Mouse (Mus musculus) ES-E14 (cell line): ENCODE measurements around the gene Cfap73. TPM values are rescaled to one million over a fixed set of nuclear protein-coding genes. Genes with fewer than 3 reads are reported as not detected.
A peak's percentile ranks its signal among the peaks of the same experiment; 100 is the strongest.

Experiments used
- DNase-seq: peaks from one replicate; pipeline ENCODE4 v3.0.0-alpha.2; 2013; ENCODE audit warnings: low read depth, low spot score
- H3K27ac ChIP-seq: 2 replicates; pipeline ENCODE4 v1.5.1; 2012; ENCODE audit warnings: low read depth, mild to moderate bottlenecking, low read length, moderate library complexity, mixed read lengths; ENCODE audit not compliant: poor library complexity, insufficient read depth, severe bottlenecking
- H3K36me3 ChIP-seq: 2 replicates; pipeline ENCODE4 v1.6.1; 2012; ENCODE audit warnings: mild to moderate bottlenecking, low read length, moderate library complexity, mixed read lengths; ENCODE audit not compliant: control insufficient read depth, poor library complexity, insufficient read depth, severe bottlenecking
- H3K4me1 ChIP-seq, 2 experiments: fragments of 150-350 bp in 1 of 2; sonication (generic) in 1 of 2; 2 replicates each; pipeline ENCODE4 v1.6.1; 2012; ENCODE audit warnings: low read length in 2 of 2, mild to moderate bottlenecking in 1 of 2, mixed read lengths in 1 of 2; ENCODE audit not compliant: control insufficient read depth in 2 of 2, insufficient read depth in 2 of 2, poor library complexity in 1 of 2
- H3K4me3 ChIP-seq, 2 experiments: fragments of 150-350 bp in 1 of 2; sonication (generic) in 1 of 2; 2 replicates each; pipeline ENCODE4 v1.5.1; 2012; ENCODE audit warnings: low read length in 2 of 2, low read depth in 1 of 2, mild to moderate bottlenecking in 1 of 2, mixed read lengths in 1 of 2; ENCODE audit not compliant: insufficient read depth in 1 of 2, poor library complexity in 1 of 2, severe bottlenecking in 1 of 2
- H3K9ac ChIP-seq: 2 replicates; pipeline ENCODE4 v1.6.1; 2012; ENCODE audit warnings: low read depth, mild to moderate bottlenecking, low read length, mixed read lengths; ENCODE audit not compliant: poor library complexity, insufficient read depth, severe bottlenecking
- H3K9me3 ChIP-seq: fragments of 150-350 bp; sonication (generic); 2 replicates; pipeline ENCODE4 v1.6.1; 2012; ENCODE audit warnings: low read depth, mild to moderate bottlenecking, low read length; ENCODE audit not compliant: control insufficient read depth, insufficient read depth
- CHD2 ChIP-seq: IDR thresholded peaks from 2 replicates; pipeline ENCODE4 v1.6.1; 2014; ENCODE audit warnings: mild to moderate bottlenecking, low read depth, low read length, inconsistent platforms
- HCFC1 ChIP-seq: IDR thresholded peaks from 2 replicates; pipeline ENCODE4 v1.6.1; 2012; ENCODE audit warnings: low read length, inconsistent platforms, borderline replicate concordance; ENCODE audit not compliant: insufficient read depth
- MAFK ChIP-seq: IDR thresholded peaks from 2 replicates; pipeline ENCODE4 v1.6.1; 2014; ENCODE audit warnings: mild to moderate bottlenecking, low read depth, low read length, inconsistent platforms; ENCODE audit not compliant: insufficient read depth
- ZC3H11A ChIP-seq: IDR thresholded peaks from 2 replicates; pipeline ENCODE4 v1.6.1; 2012; ENCODE audit warnings: low read depth, mild to moderate bottlenecking, inconsistent platforms, low read length, borderline replicate concordance
- ZNF384 ChIP-seq: IDR thresholded peaks from 2 replicates; pipeline ENCODE4 v1.6.1; 2012; ENCODE audit warnings: low read depth, low read length, inconsistent platforms
- in situ Hi-C, 2 experiments: fragments of 600-800 bp; cut with MboI; formaldehyde crosslinking; loops; one replicate each; pipeline ENCODE4 v1.15.1; 2025; ENCODE audit warnings: low sequenced_read_pairs in 2 of 2, inconsistent platforms in 1 of 2; ENCODE audit not compliant: unreplicated experiment in 2 of 2
- total RNA-seq: library from RNA; depleted of rRNA; stranded (reverse); fragments of 300-350 nt; gene quantifications from 2 replicates; pipeline ENCODE4 v1.2.3, GENCODE M21; 2012

Gene Cfap73
- total RNA-seq, 1 experiment: not detected

DNA sequence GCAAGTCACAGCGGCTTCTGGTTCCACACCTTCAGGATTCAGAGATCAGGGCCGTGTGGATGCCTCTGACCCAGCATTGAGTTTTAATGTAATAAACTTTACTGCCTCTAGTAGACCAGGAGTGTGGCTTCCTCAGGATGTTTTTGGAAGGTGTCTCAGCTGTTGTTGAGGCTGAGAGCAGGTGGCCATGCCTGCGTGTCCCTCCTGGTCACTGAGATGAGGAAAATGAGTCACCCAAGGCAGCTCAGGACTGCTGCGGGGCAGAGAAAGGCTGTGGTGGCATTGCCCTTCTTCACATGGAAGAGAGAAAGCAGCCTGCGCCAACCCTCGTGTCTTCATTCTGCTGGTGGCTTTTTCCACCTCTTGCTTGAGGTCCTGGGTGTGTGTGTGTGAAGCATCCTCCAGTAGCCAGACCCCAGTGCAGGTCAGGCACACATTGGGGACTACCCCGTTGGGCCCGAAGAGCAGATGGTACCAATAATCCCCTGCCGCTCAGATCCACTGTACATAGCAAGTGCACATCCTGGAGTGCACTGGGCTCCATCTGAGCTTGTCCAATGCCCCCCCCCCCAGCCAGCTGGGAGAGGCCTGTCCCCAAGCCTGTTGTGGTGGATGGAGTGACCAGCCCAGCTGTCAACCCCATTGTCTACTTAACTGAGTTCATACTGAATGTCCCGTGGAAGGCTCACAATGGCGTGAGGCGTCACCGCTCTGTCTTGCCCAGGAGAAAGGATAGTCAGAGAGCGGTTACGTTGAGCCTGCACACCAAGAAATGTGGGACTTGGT, 6.3 kb downstream of the Cfap73 start:
- H3K27ac ChIP-seq: no peak overlapping the region
- H3K4me3 ChIP-seq: no peak overlapping the region
- H3K36me3 ChIP-seq: peaks cover 47% of the 10 kb centered on the region
- no peaks in the 10 kb centered on the region for H3K9me3 ChIP-seq
- H3K4me1 ChIP-seq: peaks cover 2 to 5% of the 10 kb centered on the region in 2 experiments; a peak in 2 of 4 replicates
- no peak overlapping the region for H3K9ac ChIP-seq
- no peak for DNase-seq
- in situ Hi-C loops: loop anchor here in 1 of 2 experiments (10.0 kb wide), 1 partner anchor 107 kb away; no protein-coding TSS in a partner anchor
- no peak for TF ChIP-seq CHD2
- no peak for TF ChIP-seq ZC3H11A
- no peak for TF ChIP-seq ZNF384
- TF ChIP-seq MAFK: no peak
- no peak for TF ChIP-seq HCFC1

DNA sequence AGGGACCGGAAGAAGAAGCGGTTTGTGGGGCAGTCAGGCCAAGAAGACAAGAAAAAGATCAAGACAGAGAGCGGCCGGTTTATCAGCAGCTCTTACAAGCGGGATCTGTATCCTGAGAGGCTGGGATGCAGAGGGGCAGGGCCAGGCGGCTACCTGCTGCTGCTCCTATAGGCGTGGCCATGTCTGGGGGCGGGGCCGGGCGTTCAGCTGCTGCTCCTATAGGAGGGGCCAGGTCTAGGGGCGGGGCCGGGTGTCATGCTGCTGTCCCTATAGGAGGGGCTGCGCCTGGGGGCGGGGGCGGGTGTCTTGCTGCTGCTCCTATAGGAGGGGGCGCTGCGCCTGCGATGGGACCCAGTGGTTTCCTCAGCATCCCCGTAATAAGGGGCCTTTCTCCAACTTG, 7.6 kb downstream of the Cfap73 start:
- H3K9ac ChIP-seq: no peak overlapping the region
- no peaks in the 10 kb centered on the region for H3K9me3 ChIP-seq
- DNase-seq: peak; percentile 95
- H3K4me1 ChIP-seq: peaks cover 5 to 11% of the 10 kb centered on the region in 2 experiments; a peak in 2 of 4 replicates
- TF ChIP-seq ZC3H11A: no peak
- no peak for TF ChIP-seq MAFK
- TF ChIP-seq ZNF384: no peak
- TF ChIP-seq CHD2: no peak
- no peak for TF ChIP-seq HCFC1
- H3K4me3 ChIP-seq: no peak overlapping the region; a peak in 1 of 4 replicates
- peaks cover 58% of the 10 kb centered on the region for H3K36me3 ChIP-seq
- no peak overlapping the region for H3K27ac ChIP-seq
- in situ Hi-C loops: loop anchor here in 1 of 2 experiments (10.0 kb wide), 1 partner anchor 108 kb away; no protein-coding TSS in a partner anchor

DNA sequence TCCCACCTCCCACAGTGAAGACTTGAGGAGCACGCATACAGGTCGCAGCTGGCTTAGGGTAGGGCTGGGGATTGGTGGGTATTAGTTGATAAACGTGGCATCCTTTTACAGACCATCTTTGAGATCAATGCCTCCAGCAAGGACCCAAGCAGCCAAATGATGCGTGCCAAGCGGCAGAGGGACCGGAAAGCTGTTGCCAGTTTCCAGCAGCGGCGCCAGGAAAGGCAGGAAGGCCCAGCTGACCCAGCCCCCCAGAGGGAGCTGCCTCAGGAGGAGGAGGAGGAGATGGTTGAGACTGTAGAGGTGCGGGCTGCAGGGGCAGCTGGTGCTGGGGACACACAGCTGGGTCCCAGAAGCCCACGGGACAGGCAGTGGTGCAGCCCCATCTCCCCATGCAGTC, 9.6 kb downstream of the Cfap73 start:
- Histone ChIP-seq H3K9me3 (no peaks in the 10 kb centered on the region), H3K4me1 (peaks cover 5 to 24% of the 10 kb centered on the region in 2 experiments; a peak in 2 of 4 replicates), H3K27ac (no peak overlapping the region), H3K36me3 (peaks cover 77% of the 10 kb centered on the region), H3K9ac (no peak overlapping the region), H3K4me3 (no peak overlapping the region)
- DNase-seq: no peak
- in situ Hi-C loops: loop anchor here in 1 of 2 experiments (10.0 kb wide), 1 partner anchor 110 kb away; no protein-coding TSS in a partner anchor
- no peak for TF ChIP-seq HCFC1
- no peak for TF ChIP-seq ZC3H11A

DNA sequence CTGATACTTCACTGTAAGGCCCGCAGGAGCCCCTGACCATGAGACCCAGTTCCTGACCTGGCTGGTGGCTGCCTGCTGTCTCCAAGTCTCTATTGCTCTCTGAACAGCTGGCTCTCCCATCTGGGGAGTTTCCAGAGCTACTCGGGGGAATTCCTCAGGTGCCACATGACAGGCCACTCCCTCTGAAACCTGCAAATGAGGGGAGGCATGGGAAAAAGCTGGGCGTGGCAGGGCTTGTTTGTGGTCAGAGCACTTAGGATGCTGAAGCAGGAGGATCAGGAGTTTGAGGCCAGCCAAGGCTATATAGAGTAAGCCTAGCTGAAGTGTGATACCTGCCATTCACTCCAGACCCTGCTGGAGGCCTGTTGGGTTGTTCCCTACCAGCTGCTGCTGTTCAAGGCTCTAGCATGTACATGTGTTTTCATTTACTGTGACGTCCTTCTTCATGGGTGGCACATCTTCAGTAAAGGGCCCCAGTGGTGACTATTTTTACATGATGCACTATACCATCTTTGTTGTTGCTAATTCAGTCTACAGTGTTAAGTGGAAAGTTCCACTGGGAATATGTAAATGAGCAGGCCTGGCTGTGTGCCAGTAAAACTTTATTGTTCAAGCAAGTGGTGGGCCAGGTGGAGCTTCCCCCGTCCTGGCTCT, 11.7 kb downstream of the Cfap73 start:
- in situ Hi-C loops: loop anchor here in 1 of 2 experiments (10.0 kb wide), 1 partner anchor 112 kb away; no protein-coding TSS in a partner anchor
- no peak for DNase-seq
- Histone ChIP-seq H3K36me3 (peaks cover 87% of the 10 kb centered on the region), H3K4me3 (no peak overlapping the region), H3K9ac (no peak overlapping the region), H3K27ac (no peak overlapping the region), H3K9me3 (no peaks in the 10 kb centered on the region), H3K4me1 (peaks cover 8 to 33% of the 10 kb centered on the region in 2 experiments; a peak in 2 of 4 replicates)
- TF ChIP-seq HCFC1 (no peak), ZNF384 (no peak), MAFK (no peak), CHD2 (no peak)
